Mouse (Mus musculus) liver, embryonic 15.5 days (tissue): ENCODE data around the gene Atp5j2. TPM values are rescaled to one million over a fixed set of nuclear protein-coding genes. Genes with fewer than 3 reads are reported as not detected.
"Not testable (repeated sequence)": the region's sequence is repeated elsewhere in the genome, so short reads cannot be mapped to it uniquely, and the experiment has no call there.

Experiments used
- ATAC-seq: fragments of 200-750 bp; cut with Nextera tagmentation; 2 replicates; pipeline ENCODE4 v1.8.0; 2017; ENCODE audit warnings: moderate number of reproducible peaks, mild to moderate bottlenecking, moderate library complexity; ENCODE audit not compliant: insufficient read depth
- H3K27ac ChIP-seq: fragments of 300-500 bp; sonication (generic); replicated peaks from 2 replicates; pipeline ENCODE4 v1.5.1; 2015; ENCODE audit warnings: mild to moderate bottlenecking, inconsistent platforms
- H3K27me3 ChIP-seq: fragments of 300-500 bp; sonication (generic); 2 replicates; pipeline ENCODE4 v1.6.1; 2015; ENCODE audit warnings: mild to moderate bottlenecking, inconsistent platforms
- H3K36me3 ChIP-seq: fragments of 300-500 bp; sonication (generic); replicated peaks from 2 replicates; pipeline ENCODE4 v1.6.1; 2015; ENCODE audit warnings: moderate library complexity, mild to moderate bottlenecking, inconsistent platforms
- H3K4me1 ChIP-seq: fragments of 300-500 bp; sonication (generic); replicated peaks from 2 replicates; pipeline ENCODE4 v1.6.1; 2015; ENCODE audit warnings: inconsistent platforms
- H3K4me2 ChIP-seq: fragments of 300-500 bp; sonication (generic); 2 replicates; pipeline ENCODE4 v1.6.1; 2015; ENCODE audit warnings: moderate library complexity, mild to moderate bottlenecking, inconsistent platforms
- H3K4me3 ChIP-seq: fragments of 300-500 bp; sonication (generic); replicated peaks from 2 replicates; pipeline ENCODE4 v1.5.1; 2015; ENCODE audit warnings: mild to moderate bottlenecking, inconsistent platforms
- H3K9ac ChIP-seq: fragments of 300-500 bp; sonication (generic); 2 replicates; pipeline ENCODE4 v1.6.1; 2015; ENCODE audit warnings: moderate library complexity, mild to moderate bottlenecking, inconsistent platforms
- H3K9me3 ChIP-seq: fragments of 300-500 bp; sonication (generic); replicated peaks from 2 replicates; pipeline ENCODE4 v1.6.1; 2016; ENCODE audit warnings: inconsistent platforms
- WGBS: fragments of 180-500 bp; shearing (Covaris S2); methylation state at CpG from one replicate; pipeline ENCODE4 v1.1.7; 2015; ENCODE audit warnings: mixed read lengths; ENCODE audit not compliant: insufficient replicate concordance; 5-methylcytosine and 5-hydroxymethylcytosine counted together
- polyA plus RNA-seq: library from polyadenylated mRNA; unstranded; fragments of >200 nt; fragmentation: Nextera tagmentation; extraction: Ambion mirVana; gene quantifications from 2 replicates; pipeline ENCODE4 v1.2.1, GENCODE M21; 2015

Atp5j2 gene
- polyA plus RNA-seq, 1 experiment from 2014 or later = 457 TPM

DNA sequence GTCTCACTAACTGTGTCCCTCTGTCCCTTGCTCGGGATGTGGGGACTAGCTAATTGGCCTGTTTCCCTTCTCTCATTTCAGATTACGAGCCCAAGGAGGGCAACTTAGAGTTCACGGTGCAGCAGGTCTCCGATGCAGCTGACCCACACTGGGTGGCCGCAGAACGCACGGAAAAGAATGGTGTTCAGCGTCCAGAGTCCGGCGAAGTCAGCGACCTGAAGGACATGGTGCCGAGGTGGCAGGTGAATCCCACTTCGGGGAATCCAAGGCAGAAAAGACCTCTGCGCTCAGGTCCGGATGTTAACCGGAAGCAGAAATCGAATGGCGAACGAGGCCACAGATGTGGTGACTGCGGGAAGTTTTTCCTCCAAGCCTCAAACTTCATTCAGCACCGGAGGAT is 26.3 kb upstream of the Atp5j2 start:
- WGBS = 87% methylated on average over 21 of the region's 21 CpGs
- Histone ChIP-seq H3K4me3 (no peak overlapping the region), H3K9ac (no peak overlapping the region), H3K27ac (no peak overlapping the region), H3K36me3 (peaks cover 46% of the 10 kb centered on the region), H3K9me3 (no peaks in the 10 kb centered on the region), H3K27me3 (no peaks in the 10 kb centered on the region), H3K4me2 (no peak overlapping the region), H3K4me1 (no peaks in the 10 kb centered on the region; the same call in 1 of the 2 replicates)
- ATAC-seq = no peak

DNA sequence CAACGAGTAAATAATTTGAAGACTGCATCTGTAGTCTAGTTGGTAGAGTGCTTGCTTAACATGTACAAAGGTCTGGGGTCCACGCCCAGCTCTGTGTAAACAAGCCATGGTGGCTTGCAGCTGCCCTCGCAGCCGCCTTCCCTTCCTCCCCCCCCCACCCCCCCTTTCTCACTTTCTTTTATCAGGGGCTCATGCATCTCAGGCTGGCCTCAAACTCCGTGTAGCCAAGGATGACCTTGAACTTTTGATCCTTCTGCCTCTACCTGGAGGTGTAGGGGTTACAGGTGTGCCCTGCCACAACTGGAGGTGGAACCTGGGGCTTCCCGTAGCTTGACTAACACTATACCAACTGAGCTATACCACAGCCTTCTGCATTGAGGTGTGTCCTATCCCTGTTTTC is 25.9 kb upstream of the Atp5j2 start:
- peaks cover 47% of the 10 kb centered on the region for H3K36me3 ChIP-seq
- 63% methylated on average over 6 of the region's 6 CpGs for WGBS
- H3K4me1 ChIP-seq = no peaks in the 10 kb centered on the region; the same call in 1 of the 2 replicates
- no peak for ATAC-seq
- no peak overlapping the region for H3K4me2 ChIP-seq
- no peak overlapping the region for H3K27ac ChIP-seq
- no peaks in the 10 kb centered on the region for H3K9me3 ChIP-seq
- no peak overlapping the region for H3K4me3 ChIP-seq
- no peak overlapping the region for H3K9ac ChIP-seq
- H3K27me3 ChIP-seq = no peaks in the 10 kb centered on the region

DNA sequence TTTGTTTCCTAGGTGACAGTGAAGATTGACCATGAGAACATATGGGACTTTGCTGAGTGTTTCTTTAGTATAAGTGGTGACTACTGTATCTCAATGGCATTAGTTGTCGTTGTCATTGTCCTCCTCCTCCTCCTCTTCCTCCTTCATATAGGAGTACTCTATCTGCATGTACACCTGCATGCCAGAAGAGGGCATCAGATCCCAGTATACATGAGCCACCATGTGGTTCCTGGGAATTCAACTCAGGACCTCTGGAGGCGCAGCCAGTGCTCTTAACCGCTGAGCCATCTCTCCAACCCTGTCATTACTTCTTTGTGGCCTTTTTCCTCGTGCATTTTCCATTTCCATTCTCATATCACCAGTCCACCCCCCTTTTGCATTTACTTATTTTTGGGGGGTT is 22.8 kb upstream of the Atp5j2 start:
- WGBS = 61% methylated on average over 4 of the region's 4 CpGs
- no peak for ATAC-seq
- H3K27me3 ChIP-seq = no peaks in the 10 kb centered on the region
- no peaks in the 10 kb centered on the region for H3K4me1 ChIP-seq
- peaks cover 56% of the 10 kb centered on the region for H3K36me3 ChIP-seq
- no peak overlapping the region for H3K9ac ChIP-seq
- no peaks in the 10 kb centered on the region for H3K9me3 ChIP-seq
- H3K4me2 ChIP-seq = no peak overlapping the region
- H3K27ac ChIP-seq = no peak overlapping the region
- no peak overlapping the region for H3K4me3 ChIP-seq

DNA sequence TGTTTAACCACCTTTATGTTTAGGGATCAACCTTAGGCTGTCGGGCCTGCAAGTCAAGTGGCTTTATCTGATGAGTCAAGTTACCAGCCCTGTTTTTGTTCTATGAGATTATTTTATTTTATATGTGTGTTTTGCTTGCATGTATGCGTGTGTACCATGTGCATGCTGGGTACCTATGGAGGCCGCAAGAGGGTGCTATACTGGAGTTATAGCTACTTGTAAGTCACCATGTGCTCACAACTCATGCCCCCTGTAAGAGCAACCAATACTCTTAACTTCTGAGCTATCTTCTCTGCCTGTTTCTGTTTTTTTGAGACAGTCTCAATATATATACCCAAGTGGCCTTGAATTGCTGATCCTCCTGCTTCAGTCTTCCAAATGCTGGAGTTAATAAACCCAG is 21.6 kb upstream of the Atp5j2 start:
- no peak for ATAC-seq
- Histone ChIP-seq H3K36me3 (peaks cover 57% of the 10 kb centered on the region), H3K4me1 (no peaks in the 10 kb centered on the region), H3K4me2 (no peak overlapping the region), H3K4me3 (no peak overlapping the region), H3K9me3 (no peaks in the 10 kb centered on the region), H3K27me3 (no peaks in the 10 kb centered on the region), H3K27ac (no peak overlapping the region), H3K9ac (no peak overlapping the region)
- 76% methylated on average over 3 of the region's 3 CpGs for WGBS

DNA sequence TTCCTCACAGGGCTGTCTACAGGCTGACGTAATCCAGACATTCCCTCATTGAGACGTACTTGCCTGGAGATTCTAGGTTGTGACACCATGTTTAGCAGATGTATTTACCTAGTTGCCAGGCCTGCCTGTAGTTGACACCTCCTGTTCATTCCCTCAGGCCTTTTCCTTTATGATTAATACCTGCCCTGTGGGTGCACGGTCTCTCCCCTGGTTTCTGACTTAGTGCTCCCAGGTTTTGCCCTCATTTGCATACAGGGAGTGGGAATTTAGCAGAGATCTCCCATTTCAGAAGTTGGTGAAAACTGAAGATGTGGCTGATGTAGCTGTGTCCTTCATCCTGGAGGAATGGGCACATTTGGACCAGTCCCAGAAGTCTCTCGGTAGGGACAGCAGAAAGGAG is 20.4 kb upstream of the Atp5j2 start:
- peaks cover 59% of the 10 kb centered on the region for H3K36me3 ChIP-seq
- H3K27me3 ChIP-seq = no peaks in the 10 kb centered on the region

DNA sequence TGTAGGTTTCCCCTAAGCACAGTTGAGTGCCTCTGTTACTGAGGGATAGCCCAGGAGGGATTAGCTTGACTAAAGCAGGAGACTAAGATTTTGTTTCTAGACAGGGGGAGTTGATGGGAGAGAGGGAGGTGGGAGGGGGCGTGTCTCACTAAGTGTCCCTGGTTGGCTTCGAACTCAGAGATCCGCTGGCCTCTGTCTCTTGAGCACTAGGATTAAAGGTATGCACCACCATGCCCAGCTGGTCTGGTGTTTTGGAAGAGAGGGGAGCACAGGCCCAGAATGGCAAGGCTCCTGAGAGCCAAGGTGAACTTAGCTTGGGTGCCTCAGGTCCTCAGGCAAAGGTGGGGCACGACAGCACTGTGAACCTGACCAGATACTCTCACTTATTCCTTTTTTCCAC is 19.5 kb upstream of the Atp5j2 start:
- Histone ChIP-seq H3K27ac (no peak overlapping the region), H3K36me3 (peaks cover 66% of the 10 kb centered on the region)

More for the DNA sequence above, 20.4 kb upstream of the Atp5j2 start:
- Histone ChIP-seq H3K4me2 (no peak overlapping the region), H3K4me3 (no peak overlapping the region), H3K27ac (no peak overlapping the region), H3K9ac (no peak overlapping the region), H3K4me1 (no peaks in the 10 kb centered on the region), H3K9me3 (no peaks in the 10 kb centered on the region)
- no peak for ATAC-seq
- 76% methylated on average over 4 of the region's 4 CpGs for WGBS

DNA sequence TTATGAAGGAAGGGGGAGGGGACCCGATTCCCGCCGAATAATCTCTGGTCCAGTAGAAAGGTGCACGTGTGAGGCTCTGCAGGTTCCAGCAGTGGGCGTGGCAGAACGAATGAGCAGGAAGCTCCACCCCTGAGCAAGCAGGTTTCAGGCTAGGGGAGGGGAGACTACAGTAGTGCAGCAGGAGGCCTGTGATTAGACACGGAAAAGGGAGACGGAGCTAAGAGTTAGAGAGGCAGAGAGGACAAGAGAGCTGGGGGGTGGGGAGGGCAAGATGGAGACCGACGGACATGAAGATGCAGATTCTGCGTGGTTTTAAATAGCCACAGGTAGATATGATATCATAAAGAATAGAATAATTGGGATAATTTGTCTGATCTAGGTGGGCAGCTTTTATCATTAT is 16.5 kb upstream of the Atp5j2 start:
- peaks cover 54% of the 10 kb centered on the region for H3K36me3 ChIP-seq
- WGBS = 60% methylated on average over 11 of the region's 11 CpGs
- not testable (repeated sequence) for H3K4me3 ChIP-seq, H3K27ac ChIP-seq, ATAC-seq, H3K9ac ChIP-seq, H3K4me2 ChIP-seq, H3K9me3 ChIP-seq, H3K27me3 ChIP-seq
- H3K4me1 ChIP-seq = peaks cover 20% of the 10 kb centered on the region

More for the DNA sequence above, 19.5 kb upstream of the Atp5j2 start:
- ATAC-seq = no peak
- Histone ChIP-seq H3K4me2 (no peak overlapping the region), H3K4me1 (no peaks in the 10 kb centered on the region), H3K4me3 (no peak overlapping the region), H3K9me3 (no peaks in the 10 kb centered on the region), H3K27me3 (no peaks in the 10 kb centered on the region), H3K9ac (no peak overlapping the region)
- WGBS = 84% methylated on average over 4 of the region's 4 CpGs

DNA sequence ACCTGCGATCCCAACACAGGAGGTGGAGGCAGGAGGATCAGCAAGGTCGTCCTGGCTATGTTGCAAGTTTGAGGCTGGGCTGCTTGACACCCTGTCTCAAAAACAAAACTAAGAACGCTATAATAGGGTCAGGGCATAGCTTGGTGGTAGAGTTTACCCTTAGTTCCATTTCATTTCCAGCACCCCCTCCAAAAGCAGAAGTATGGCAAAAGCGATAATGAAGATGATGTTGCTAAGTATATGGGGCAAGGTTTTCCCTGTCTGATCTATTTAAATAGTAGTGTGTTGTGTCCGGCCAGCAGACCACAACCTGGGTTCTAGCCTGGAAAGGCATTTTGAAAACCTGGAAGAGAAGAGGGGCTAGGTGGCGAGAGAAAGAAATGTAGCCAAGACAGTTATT is 16.1 kb upstream of the Atp5j2 start:
- Histone ChIP-seq H3K4me1 (peaks cover 24% of the 10 kb centered on the region), H3K9ac (no peak overlapping the region), H3K4me2 (no peak overlapping the region), H3K4me3 (no peak overlapping the region), H3K9me3 (no peaks in the 10 kb centered on the region), H3K36me3 (peaks cover 51% of the 10 kb centered on the region), H3K27me3 (no peaks in the 10 kb centered on the region), H3K27ac (no peak overlapping the region)
- 71% methylated on average over 6 of the region's 6 CpGs for WGBS
- ATAC-seq = no peak

DNA sequence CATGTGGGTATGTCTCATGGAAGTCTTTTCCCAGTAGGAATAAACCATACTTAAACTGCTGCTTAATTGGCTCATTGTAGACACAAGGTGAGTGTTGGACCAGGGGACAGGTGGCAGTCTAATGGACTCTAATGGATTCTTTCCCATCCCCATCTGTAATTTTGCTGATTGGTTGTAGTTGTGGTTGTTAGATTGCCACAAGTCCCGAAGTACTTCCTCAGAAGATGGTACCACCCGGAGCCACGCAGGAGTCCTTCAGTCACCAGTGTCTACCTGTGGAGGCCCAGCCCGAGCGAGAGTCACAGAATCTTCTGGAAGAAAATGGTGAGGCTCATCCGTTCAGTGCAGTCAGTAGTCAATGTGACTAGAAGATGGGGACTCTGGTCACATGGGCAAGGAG is 15.5 kb upstream of the Atp5j2 start:
- Histone ChIP-seq H3K36me3 (peaks cover 48% of the 10 kb centered on the region), H3K9ac (no peak overlapping the region), H3K4me2 (no peak overlapping the region), H3K27ac (no peak overlapping the region), H3K9me3 (no peaks in the 10 kb centered on the region), H3K27me3 (no peaks in the 10 kb centered on the region), H3K4me3 (no peak overlapping the region), H3K4me1 (peaks cover 30% of the 10 kb centered on the region)
- ATAC-seq = no peak
- WGBS = 81% methylated on average over 6 of the region's 6 CpGs

DNA sequence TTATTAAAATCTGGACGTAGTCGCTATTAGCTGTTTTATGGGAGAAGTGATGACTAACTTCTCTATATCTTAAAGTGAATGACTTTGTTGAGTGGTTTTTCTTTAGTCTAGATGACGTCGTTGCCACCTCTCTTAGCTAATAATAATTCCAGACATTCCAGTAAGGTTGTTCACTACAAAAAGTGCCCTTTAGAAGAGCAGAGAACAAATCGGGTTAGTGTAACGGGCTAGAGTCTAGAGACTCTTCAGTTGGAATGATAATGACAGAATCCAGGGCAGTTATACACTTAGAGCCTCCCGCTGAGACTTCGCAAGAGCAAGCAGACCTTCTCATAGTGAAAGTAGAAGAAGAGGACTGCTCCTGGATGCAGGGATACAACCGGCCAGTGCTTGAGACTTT is 13.2 kb upstream of the Atp5j2 start:
- no peak for ATAC-seq
- Histone ChIP-seq H3K9ac (peak overlapping the region; percentile 60), H3K9me3 (no peaks in the 10 kb centered on the region), H3K4me1 (peaks cover 48% of the 10 kb centered on the region), H3K27ac (peak overlapping the region; percentile 41), H3K4me2 (peak overlapping the region; percentile 86), H3K36me3 (peaks cover 26% of the 10 kb centered on the region), H3K27me3 (no peaks in the 10 kb centered on the region), H3K4me3 (peak overlapping the region; percentile 69)
- 19% methylated on average over 9 of the region's 9 CpGs for WGBS

DNA sequence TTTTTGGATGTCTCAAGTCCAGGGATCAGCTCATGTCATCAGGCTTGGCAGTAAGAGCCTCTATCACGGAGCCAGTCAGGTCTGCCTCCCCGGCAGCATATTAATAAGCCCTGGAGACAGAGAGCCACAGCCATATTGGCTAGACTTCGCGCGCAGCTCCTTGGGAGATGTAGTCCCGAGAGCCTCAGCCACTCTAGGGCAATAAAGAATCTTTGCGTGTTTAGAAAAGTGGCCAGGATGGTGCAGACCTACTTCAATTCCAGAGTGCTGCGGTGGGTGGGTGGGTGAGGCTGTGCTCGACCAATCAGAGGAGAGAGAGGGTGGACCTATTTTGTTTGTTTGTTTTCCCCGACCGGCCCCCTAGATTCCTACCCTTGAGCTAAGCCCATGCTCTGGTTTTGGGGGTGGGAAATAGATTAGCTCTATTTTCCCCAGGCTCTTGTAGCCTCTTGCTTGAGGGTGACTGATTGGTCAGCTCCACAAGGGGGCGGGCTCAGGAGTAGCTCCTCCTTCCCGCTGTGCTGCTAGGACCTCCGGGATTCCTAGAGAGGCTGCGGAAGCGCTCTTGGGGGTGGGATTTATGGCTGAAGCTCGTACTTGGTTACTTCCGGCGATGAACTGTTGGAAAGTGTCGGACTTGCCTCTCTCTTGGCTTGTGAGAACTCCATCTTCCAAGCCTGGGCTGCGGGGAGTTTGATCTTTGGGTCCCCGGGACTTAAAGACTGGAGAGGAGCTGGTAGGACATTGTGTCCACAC is 12.3 kb upstream of the Atp5j2 start, which contains the start of gene Zkscan5:
Gene Zkscan5 (plus strand): TSS at position 627 of the 756 bp plus-strand sequence.
- peak within 1 kb of the TSS; percentile 86 for H3K4me2 ChIP-seq
- WGBS = under 1% methylated on average over 22 of the region's 22 CpGs
- H3K4me1 ChIP-seq = peaks cover 53% of the 10 kb centered on the region
- no peaks in the 10 kb centered on the region for H3K27me3 ChIP-seq
- peak; percentile 95 for ATAC-seq
- H3K36me3 ChIP-seq = peaks cover 18% of the 10 kb centered on the region; the same call in 1 of the 2 replicates
- H3K27ac ChIP-seq = peak within 1 kb of the TSS; percentile 95
- H3K9ac ChIP-seq = peak within 1 kb of the TSS; percentile 63
- H3K9me3 ChIP-seq = no peaks in the 10 kb centered on the region
- H3K4me3 ChIP-seq = peak within 1 kb of the TSS; percentile 69

DNA sequence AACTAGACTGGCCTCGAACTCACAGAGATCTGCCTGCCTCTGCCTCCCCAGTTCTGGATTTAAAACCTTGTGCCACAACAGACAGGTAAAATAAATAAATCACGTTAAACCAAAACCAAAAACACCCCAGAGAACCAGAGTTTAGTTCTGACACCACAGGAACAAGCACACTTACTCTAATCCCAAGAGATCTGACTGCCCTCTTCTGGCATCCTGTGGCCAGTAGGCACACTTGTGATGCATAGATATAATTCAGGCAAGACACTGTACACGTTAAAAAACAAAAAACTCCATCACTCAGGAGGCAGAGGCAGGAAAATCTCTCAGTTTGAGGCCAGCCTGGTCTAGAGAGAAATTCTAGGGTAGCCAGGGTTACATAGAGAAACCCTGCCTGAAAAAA is 10.6 kb upstream of the Atp5j2 start:
- Histone ChIP-seq H3K4me3 (no peak overlapping the region), H3K4me1 (peaks cover 53% of the 10 kb centered on the region), H3K27ac (0 out of 2 replicates have a peak overlapping the region, but pooled peaks have one; percentile 0), H3K9ac (no peak overlapping the region), H3K36me3 (peaks cover 19% of the 10 kb centered on the region), H3K9me3 (no peaks in the 10 kb centered on the region), H3K27me3 (no peaks in the 10 kb centered on the region), H3K4me2 (no peak overlapping the region)
- no peak for ATAC-seq
- WGBS = 40% methylated on average over 3 of the region's 3 CpGs
